Mouse (Mus musculus) T-cell, adult 2 months (primary cell): ENCODE measurements around the gene Ctnnbip1.

Experiments used
- DNase-seq: peaks from one replicate; pipeline ENCODE4 v3.0.0; 2022; ENCODE audit warnings: low spot score

Ctnnbip1 gene

GRCm38 (mm10) chr4:149521258-149521657 is 3.2 kb downstream of the Ctnnbip1 start:
- no peak for DNase-seq

GRCm38 (mm10) chr4:149523961-149524360 is 5.9 kb downstream of the Ctnnbip1 start:
- DNase-seq: no peak

- DNase-seq: no peak
Measured at GRCm38 (mm10) chr4:149525170-149525569, 7.1 kb downstream of the Ctnnbip1 start.

- DNase-seq: no peak
Measured at GRCm38 (mm10) chr4:149525811-149526210, 7.8 kb downstream of the Ctnnbip1 start.

- DNase-seq: no peak
Measured at GRCm38 (mm10) chr4:149526330-149526729, 8.3 kb downstream of the Ctnnbip1 start.

GRCm38 (mm10) chr4:149527621-149528354 is 9.8 kb downstream of the Ctnnbip1 start:
- DNase-seq: no peak

- no peak for DNase-seq
Measured at GRCm38 (mm10) chr4:149529691-149530090, 11.7 kb downstream of the Ctnnbip1 start.

- no peak for DNase-seq
Measured at GRCm38 (mm10) chr4:149539441-149539840, 21.4 kb downstream of the Ctnnbip1 start.

GRCm38 (mm10) chr4:149541935-149542334 is 23.9 kb downstream of the Ctnnbip1 start:
- peak; percentile 38 for DNase-seq

GRCm38 (mm10) chr4:149542431-149542830 is 24.4 kb downstream of the Ctnnbip1 start:
- no peak for DNase-seq

GRCm38 (mm10) chr4:149542927-149543553 is 25.0 kb downstream of the Ctnnbip1 start:
- peak; percentile 77 for DNase-seq

GRCm38 (mm10) chr4:149544892-149545291 is 26.9 kb downstream of the Ctnnbip1 start:
- no peak for DNase-seq

GRCm38 (mm10) chr4:149546797-149547444 is 28.9 kb downstream of the Ctnnbip1 start:
- no peak for DNase-seq

GRCm38 (mm10) chr4:149547523-149547922 is 29.5 kb downstream of the Ctnnbip1 start:
- DNase-seq: no peak

GRCm38 (mm10) chr4:149549221-149549925 is 31.3 kb downstream of the Ctnnbip1 start:
- DNase-seq: peak; percentile 66

- no peak for DNase-seq
Measured at GRCm38 (mm10) chr4:149550866-149551265, 32.8 kb downstream of the Ctnnbip1 start.

GRCm38 (mm10) chr4:149551696-149552095 is 33.7 kb downstream of the Ctnnbip1 start:
- no peak for DNase-seq

GRCm38 (mm10) chr4:149553834-149554233 is 35.8 kb downstream of the Ctnnbip1 start:
- DNase-seq: no peak

- DNase-seq: no peak
Measured at GRCm38 (mm10) chr4:149556111-149556510, 38.1 kb downstream of the Ctnnbip1 start.

- no peak for DNase-seq
Measured at GRCm38 (mm10) chr4:149557905-149558304, 39.9 kb downstream of the Ctnnbip1 start.

GRCm38 (mm10) chr4:149558389-149558788 is 40.4 kb downstream of the Ctnnbip1 start:
- DNase-seq: no peak

- DNase-seq: no peak
Measured at GRCm38 (mm10) chr4:149561392-149561791, 43.4 kb downstream of the Ctnnbip1 start.
